Mouse (Mus musculus) liver, adult 2 months (tissue): ENCODE data around the gene N4bp2l2. TPM values are rescaled to one million over a fixed set of nuclear protein-coding genes. Genes with fewer than 3 reads are reported as not detected.
"Not testable (repeated sequence)": the region's sequence is repeated elsewhere in the genome, so short reads cannot be mapped to it uniquely, and the experiment has no call there.

ENCODE experiments used
- DNase-seq: peaks from one replicate; pipeline ENCODE4 v3.0.0-alpha.2; 2011; ENCODE audit warnings: low read depth, low spot score; ENCODE audit errors: extremely low read depth
- H3K27ac ChIP-seq: fragments of 200-500 bp; replicated peaks from 2 replicates; pipeline ENCODE4 v1.5.1; 2012; ENCODE audit warnings: low read depth, mild to moderate bottlenecking, control low read depth, inconsistent platforms, low read length; ENCODE audit not compliant: insufficient read depth
- H3K27me3 ChIP-seq: fragments of 200-500 bp; 2 replicates; pipeline ENCODE4 v1.6.1; 2012; ENCODE audit warnings: mild to moderate bottlenecking, moderate library complexity, low read length, inconsistent platforms; ENCODE audit not compliant: control insufficient read depth, insufficient read depth
- H3K36me3 ChIP-seq: fragments of 200-500 bp; 2 replicates; pipeline ENCODE4 v1.6.1; 2012; ENCODE audit warnings: low read length, inconsistent platforms; ENCODE audit not compliant: control insufficient read depth, insufficient read depth
- H3K4me1 ChIP-seq: fragments of 200-500 bp; 2 replicates; pipeline ENCODE4 v1.6.1; 2011; ENCODE audit warnings: low read length; ENCODE audit not compliant: control insufficient read depth, insufficient read depth
- H3K4me3 ChIP-seq: fragments of 200-500 bp; 2 replicates; pipeline ENCODE4 v1.5.1; 2011; ENCODE audit warnings: low read depth, mild to moderate bottlenecking, control low read depth, low read length, moderate library complexity; ENCODE audit not compliant: insufficient read depth
- H3K79me2 ChIP-seq: fragments of 200-500 bp; 2 replicates; pipeline ENCODE4 v1.6.1; 2012; ENCODE audit warnings: inconsistent platforms, mild to moderate bottlenecking, low read length, moderate library complexity; ENCODE audit not compliant: control insufficient read depth, insufficient read depth
- H3K9ac ChIP-seq: fragments of 200-500 bp; 2 replicates; pipeline ENCODE4 v1.6.1; 2012; ENCODE audit warnings: low read depth, mild to moderate bottlenecking, control low read depth, inconsistent platforms, low read length
- CTCF ChIP-seq: fragments of 200-500 bp; IDR thresholded peaks from 2 replicates; pipeline ENCODE4 v1.5.1; 2011; ENCODE audit warnings: low read depth, low read length, control low read depth
- POLR2A ChIP-seq: fragments of 200-500 bp; IDR thresholded peaks from 2 replicates; pipeline ENCODE4 v1.6.1; 2011; ENCODE audit warnings: low read length, control low read depth; ENCODE audit not compliant: insufficient read depth; ENCODE audit errors: extremely low read depth
- WGBS: fragments of 180-500 bp; shearing (Covaris S2); methylation state at CpG from one replicate; pipeline ENCODE4 v1.1.7; 2018; 5-methylcytosine and 5-hydroxymethylcytosine counted together
- polyA plus RNA-seq: library from polyadenylated mRNA; depleted of rRNA; stranded (reverse); fragments of >200 nt; gene quantifications from 2 replicates; pipeline ENCODE4 v1.2.3, GENCODE M21; 2012
- total RNA-seq: library from RNA; depleted of rRNA; stranded (reverse); fragments of >200 nt; gene quantifications from 2 replicates; pipeline ENCODE4 v1.2.3, GENCODE M21; 2014

N4bp2l2 gene
- total and polyA plus RNA-seq, 2 experiments, result 6.9 to 60.5 TPM

DNA sequence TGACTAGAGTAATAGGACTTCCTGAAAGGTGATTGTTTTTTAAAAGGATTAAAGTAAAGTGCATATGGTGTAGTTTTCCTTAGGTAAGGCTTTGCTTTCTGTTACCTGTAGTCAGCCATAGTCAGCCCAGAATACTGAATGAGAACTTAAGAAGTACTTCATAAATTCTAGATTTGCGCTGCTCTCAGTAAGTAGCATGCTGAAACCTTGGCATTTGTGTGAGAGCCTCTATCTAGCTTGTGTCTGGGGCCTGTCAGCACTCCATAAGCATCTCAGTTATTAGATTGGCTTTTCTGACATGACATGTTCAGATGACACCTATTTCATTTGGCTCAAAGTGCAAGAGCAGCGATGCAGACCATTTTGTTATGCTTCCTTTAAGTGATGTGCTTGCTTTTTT, 27.3 kb upstream of the N4bp2l2 start:
- WGBS, result 92% methylated on average over 2 of the region's 2 CpGs
- H3K27me3 ChIP-seq, result no peaks in the 10 kb centered on the region
- H3K4me3 ChIP-seq, result no peak overlapping the region
- no peak overlapping the region for H3K9ac ChIP-seq
- H3K36me3 ChIP-seq, result no peaks in the 10 kb centered on the region
- H3K4me1 ChIP-seq, result no peaks in the 10 kb centered on the region
- TF ChIP-seq CTCF (no peak), POLR2A (no peak)
- no peak for DNase-seq
- H3K27ac ChIP-seq, result no peak overlapping the region
- peaks cover 5% of the 10 kb centered on the region; the same call in 1 of the 2 replicates for H3K79me2 ChIP-seq

DNA sequence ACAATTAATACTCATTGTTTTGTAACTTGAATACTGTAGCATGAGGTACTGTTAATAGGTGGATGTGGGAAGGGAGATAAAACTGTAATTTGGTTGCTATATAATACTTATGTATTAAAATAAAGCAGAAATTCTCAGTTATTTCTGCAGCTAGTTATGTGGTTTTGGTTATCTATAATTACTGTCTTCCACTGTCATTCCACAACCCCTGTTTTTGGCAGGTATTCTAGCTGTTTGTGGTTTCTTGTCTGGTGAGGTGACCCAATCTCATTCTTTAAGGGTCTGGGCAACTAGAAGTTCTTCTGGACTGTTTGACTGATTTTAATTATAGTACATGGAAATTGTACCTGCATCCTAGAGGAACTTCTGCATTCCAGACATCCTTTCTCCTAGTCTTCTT, 24.7 kb upstream of the N4bp2l2 start:
- TF ChIP-seq CTCF (no peak), POLR2A (no peak)
- Histone ChIP-seq H3K4me3 (no peak overlapping the region), H3K36me3 (no peaks in the 10 kb centered on the region), H3K27ac (no peak overlapping the region), H3K4me1 (no peaks in the 10 kb centered on the region), H3K79me2 (peaks cover 11% of the 10 kb centered on the region; the same call in 1 of the 2 replicates), H3K9ac (no peak overlapping the region), H3K27me3 (no peaks in the 10 kb centered on the region)
- no peak for DNase-seq

DNA sequence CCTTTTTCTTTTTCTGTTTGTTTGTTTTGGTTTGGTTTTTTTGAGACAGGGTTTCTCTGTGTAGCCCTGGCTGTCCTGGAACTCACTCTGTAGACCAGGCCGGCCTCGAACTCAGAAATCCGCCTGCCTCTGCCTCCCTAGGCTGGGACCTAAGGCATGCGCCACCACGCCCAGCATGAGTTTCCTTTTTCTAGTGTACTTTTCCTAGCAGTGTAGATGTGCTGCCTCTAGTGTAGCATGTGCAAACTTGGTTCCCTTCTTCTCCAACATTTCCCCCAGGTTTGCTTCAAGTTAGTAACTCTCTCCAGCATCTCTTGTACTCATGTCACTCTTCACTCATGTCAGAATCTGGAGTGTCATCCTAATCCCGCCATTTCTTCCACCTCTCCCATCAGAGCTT, 16.9 kb upstream of the N4bp2l2 start:
- H3K27me3 ChIP-seq, H3K4me3 ChIP-seq, H3K4me1 ChIP-seq, H3K27ac ChIP-seq, DNase-seq, H3K9ac ChIP-seq, H3K36me3 ChIP-seq: not testable (repeated sequence)
- peaks cover 29% of the 10 kb centered on the region for H3K79me2 ChIP-seq
- 97% methylated on average over 6 of the region's 6 CpGs for WGBS

DNA sequence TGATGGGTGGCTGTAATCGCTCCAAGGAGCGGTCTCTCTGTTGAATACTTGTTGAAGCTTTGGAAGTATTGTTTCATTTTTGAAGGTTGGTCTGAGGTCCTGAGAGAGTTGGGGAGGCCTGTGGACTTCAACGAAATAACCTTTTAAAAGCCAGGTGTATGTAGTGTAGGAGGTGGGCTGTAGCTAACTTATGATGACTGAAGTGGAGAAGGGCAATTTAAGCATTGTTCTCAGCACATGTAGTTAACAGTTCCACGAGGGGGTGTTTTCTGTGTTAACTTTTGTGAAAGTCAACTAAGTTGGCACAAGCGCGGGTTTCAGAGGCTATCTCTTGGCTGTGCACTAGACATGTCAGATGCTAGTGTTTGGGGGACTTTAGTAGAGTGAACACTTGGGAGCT, 8.9 kb upstream of the N4bp2l2 start:
- Histone ChIP-seq H3K27me3 (no peaks in the 10 kb centered on the region), H3K79me2 (peaks cover 28% of the 10 kb centered on the region), H3K4me1 (peaks cover 3% of the 10 kb centered on the region; the same call in 1 of the 2 replicates), H3K27ac (no peak overlapping the region), H3K36me3 (no peaks in the 10 kb centered on the region), H3K9ac (0 out of 2 replicates have a peak overlapping the region, but pooled peaks have one; percentile 16), H3K4me3 (peak overlapping the region; percentile 4; the same call in 1 of the 2 replicates)
- DNase-seq, result no peak
- TF ChIP-seq POLR2A (no peak), CTCF (no peak)
- WGBS, result 33% methylated on average over 6 of the region's 6 CpGs

DNA sequence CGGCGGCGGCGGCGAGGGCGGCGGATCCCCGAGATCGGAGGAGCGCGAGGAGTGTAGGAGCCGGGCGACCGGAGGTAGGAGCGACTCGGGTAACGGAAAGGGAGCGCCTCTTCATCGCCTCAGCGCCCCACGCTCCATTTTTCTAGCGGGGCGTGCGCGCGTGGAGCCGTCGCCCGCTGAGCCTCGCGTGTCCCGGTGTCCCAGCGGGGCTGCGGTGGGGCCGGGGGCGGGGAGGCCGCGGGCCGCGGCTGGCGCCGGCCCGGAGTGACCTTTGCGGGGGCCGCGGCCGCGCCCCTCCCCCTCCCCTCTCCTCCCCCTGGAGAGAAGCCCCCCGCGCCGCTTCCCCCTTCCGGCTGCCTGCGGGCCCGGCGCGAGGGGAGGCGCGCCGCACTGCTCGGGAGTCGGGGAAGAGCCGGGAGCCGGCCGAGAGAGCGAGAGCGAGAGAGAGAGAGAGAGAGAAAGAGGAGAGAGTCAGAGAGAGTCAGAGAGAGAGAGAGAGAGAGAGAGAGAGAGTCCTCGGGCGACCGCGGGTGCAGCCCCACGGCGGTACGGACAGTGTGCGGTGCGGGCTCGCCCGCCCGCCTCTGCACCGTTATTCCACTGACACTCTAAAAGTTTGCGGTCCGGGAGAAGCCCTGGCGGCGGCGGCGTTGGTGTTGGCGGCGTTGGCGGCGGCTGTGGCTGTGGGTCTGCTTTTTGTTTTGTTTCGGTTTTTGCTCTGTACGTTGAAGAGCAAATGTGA, 8.1 kb upstream of the N4bp2l2 start:
- Histone ChIP-seq H3K27me3 (no peaks in the 10 kb centered on the region), H3K27ac (peak overlapping the region; percentile 54), H3K36me3 (no peaks in the 10 kb centered on the region), H3K79me2 (peaks cover 20% of the 10 kb centered on the region), H3K4me1 (peaks cover 3% of the 10 kb centered on the region; the same call in 1 of the 2 replicates), H3K9ac (peak overlapping the region; percentile 91), H3K4me3 (peak overlapping the region; percentile 87)
- DNase-seq, result no peak
- WGBS, result under 1% methylated on average over 68 of the region's 91 CpGs
- TF ChIP-seq POLR2A (peak; percentile 52; the same call in 1 of the 2 replicates), CTCF (no peak)

DNA sequence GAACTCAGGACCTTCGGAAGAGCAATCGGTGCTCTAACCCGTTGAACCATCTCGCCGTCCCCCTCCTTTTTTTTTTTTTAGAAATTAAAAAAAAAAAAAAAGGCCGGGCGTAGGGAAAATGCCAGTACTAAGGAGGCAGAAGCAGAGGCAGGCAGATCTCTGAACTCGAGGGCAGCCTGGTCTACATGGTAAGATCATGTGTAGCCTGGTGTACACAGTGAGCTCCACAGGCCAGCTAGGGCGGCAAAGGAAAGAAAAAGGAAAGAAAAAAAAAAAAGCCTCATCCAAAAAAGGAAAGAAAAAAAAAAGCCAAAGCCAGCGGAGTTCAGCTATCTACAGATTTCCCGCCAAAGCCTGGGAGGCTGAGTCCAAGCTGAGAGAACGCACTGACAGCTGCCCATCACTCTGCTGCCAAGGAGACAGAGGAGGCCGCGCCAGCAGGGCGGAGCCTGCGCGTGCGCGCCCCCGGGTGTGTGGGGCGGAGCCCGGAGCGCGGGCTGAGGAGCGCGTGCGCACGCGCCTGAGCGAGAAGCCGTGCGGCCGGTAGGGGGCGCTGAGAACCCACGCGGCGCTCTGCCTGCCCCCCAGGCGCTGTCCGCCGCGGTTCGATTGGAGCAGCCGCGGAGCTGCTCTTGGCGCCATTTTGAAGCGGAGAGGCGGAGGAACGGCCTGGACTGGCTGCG, 7.3 kb upstream of the N4bp2l2 start, which contains the start of gene Pds5b:
TSS of gene Pds5b (plus strand) at position 587 of the 683 bp plus-strand sequence.
- no peaks in the 10 kb centered on the region for H3K36me3 ChIP-seq
- peaks cover 3% of the 10 kb centered on the region; the same call in 1 of the 2 replicates for H3K4me1 ChIP-seq
- no peaks in the 10 kb centered on the region for H3K27me3 ChIP-seq
- WGBS, result 15% methylated on average over 45 of the region's 49 CpGs
- peak within 1 kb of the TSS; percentile 54 for H3K27ac ChIP-seq
- H3K4me3 ChIP-seq, result peak within 1 kb of the TSS; percentile 87
- TF ChIP-seq POLR2A, result no peak
- TF ChIP-seq CTCF, result peak; percentile 87
- H3K9ac ChIP-seq, result peak within 1 kb of the TSS; percentile 91
- DNase-seq, result peak; percentile 79
- peaks cover 16% of the 10 kb centered on the region for H3K79me2 ChIP-seq
